Mouse (Mus musculus): ENCODE results near the gene Rps6kl1. TPM values are rescaled to one million over a fixed set of nuclear protein-coding genes. Genes with fewer than 3 reads are reported as not detected.
"Not testable (repeated sequence)": the region's sequence is repeated elsewhere in the genome, so short reads cannot be mapped to it uniquely, and the experiment has no call there.

The Rps6kl1 gene
- polyA plus RNA-seq, 2 experiments: 0.39 to 0.43 TPM

DNA sequence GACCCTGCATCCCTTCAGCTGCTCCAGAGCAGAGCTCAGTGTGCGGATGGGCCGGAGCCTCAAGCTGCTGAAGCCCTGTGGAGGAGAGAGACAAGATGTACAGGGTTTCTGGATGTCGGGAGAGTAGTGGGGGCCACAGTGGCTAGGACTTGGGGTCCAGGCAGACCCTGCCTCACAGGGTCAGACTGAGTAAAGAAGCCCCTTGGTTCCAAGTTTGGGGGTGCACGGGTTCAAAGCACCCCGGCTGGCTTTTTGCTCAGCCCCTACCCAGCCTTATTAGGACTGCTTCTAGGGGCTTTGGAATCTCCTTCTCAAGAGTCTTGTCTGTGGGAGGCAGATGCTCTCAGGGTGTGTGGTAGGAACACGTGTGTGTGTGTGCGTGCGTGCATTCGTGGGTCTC is 4.2 kb downstream of the Rps6kl1 start:
- no peak overlapping the region for H3K9ac ChIP-seq (ENCODE audit: low read depth, low read length, severe bottlenecking)
- TF ChIP-seq POLR2A (IDR thresholded peaks at IDR 0.05; ENCODE audit: borderline replicate concordance, extremely low read depth, insufficient read depth, insufficient read length): no peak
- H3K27ac ChIP-seq (replicated peaks; ENCODE audit: low read depth, low read length): no peak overlapping the region
- H3K4me1 ChIP-seq (ENCODE audit: control insufficient read depth, insufficient read depth, low read length): no peaks in the 10 kb centered on the region
- no peak overlapping the region for H3K4me3 ChIP-seq (replicated peaks; ENCODE audit: low read length)
- no peak overlapping the region for H3K4me2 ChIP-seq (replicated peaks; ENCODE audit: low read depth, low read length, severe bottlenecking)
- 81% methylated on average over 9 of the region's 9 CpGs for WGBS
- ATAC-seq (ENCODE audit: low FRiP score, low read depth): no peak
- H3K27me3 ChIP-seq (ENCODE audit: control insufficient read depth, insufficient read depth, low read length): peaks cover 16% of the 10 kb centered on the region; the same call in 1 of the 2 replicates
- H3K36me3 ChIP-seq (ENCODE audit: control insufficient read depth, insufficient read depth, low read length): no peaks in the 10 kb centered on the region
- no peaks in the 10 kb centered on the region for H3K9me3 ChIP-seq (ENCODE audit: control insufficient read depth, low read length)
- DNase-seq (ENCODE audit: low spot score): no peak

DNA sequence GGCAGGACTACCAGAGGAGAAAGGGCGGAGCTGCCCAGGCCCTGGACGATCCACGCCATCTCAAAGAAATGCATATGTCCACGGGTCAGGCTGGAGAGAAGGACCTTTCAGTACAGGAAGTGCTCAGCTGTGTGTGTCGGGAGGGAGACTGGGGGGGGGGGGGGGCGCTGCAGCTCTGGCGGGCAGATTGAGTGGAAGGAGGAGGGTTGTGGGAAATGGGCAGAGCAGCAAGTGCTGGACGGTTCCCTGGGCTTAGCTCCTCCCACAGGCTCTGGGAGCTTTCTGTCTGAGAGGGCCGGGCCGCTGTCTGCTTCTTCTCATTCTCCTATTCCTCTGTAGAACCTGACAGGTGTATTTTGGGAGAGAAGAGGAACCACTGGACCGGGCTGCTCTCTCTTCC is 4.7 kb downstream of the Rps6kl1 start:
- 34% methylated on average over 8 of the region's 11 CpGs for WGBS
- no peak for ATAC-seq (ENCODE audit: low FRiP score, low read depth)
- Histone ChIP-seq H3K9ac (ENCODE audit: low read depth, low read length, severe bottlenecking) (no peak overlapping the region), H3K27me3 (ENCODE audit: control insufficient read depth, insufficient read depth, low read length) (peaks cover 12% of the 10 kb centered on the region; the same call in 1 of the 2 replicates), H3K4me3 (replicated peaks; ENCODE audit: low read length) (no peak overlapping the region), H3K36me3 (ENCODE audit: control insufficient read depth, insufficient read depth, low read length) (no peaks in the 10 kb centered on the region), H3K27ac (replicated peaks; ENCODE audit: low read depth, low read length) (no peak overlapping the region), H3K4me2 (replicated peaks; ENCODE audit: low read depth, low read length, severe bottlenecking) (no peak overlapping the region), H3K4me1 (ENCODE audit: control insufficient read depth, insufficient read depth, low read length) (no peaks in the 10 kb centered on the region), H3K9me3 (ENCODE audit: control insufficient read depth, low read length) (no peaks in the 10 kb centered on the region)
- no peak for DNase-seq (ENCODE audit: low spot score)
- TF ChIP-seq POLR2A (IDR thresholded peaks at IDR 0.05; ENCODE audit: borderline replicate concordance, extremely low read depth, insufficient read depth, insufficient read length): no peak

DNA sequence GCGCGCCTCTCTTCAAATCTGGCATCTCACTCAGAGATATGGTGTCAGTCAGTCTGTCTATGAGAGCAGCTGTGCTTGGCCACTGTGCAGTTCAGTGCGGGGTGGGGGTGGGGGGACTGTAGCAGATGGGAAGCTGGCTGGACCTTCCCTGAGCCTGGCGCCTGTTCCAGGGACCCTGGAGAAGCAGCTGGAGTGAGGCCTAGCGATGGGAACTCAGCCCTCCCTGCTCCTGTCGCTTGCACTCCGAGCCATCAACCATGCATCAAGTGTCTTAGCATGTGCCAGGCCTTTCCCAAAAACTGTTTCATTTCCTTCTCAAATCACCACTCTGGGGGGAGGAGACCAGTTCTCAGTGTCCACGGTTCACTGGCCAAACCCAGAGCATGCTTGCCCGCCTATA is 5.4 kb downstream of the Rps6kl1 start:
- Histone ChIP-seq H3K27ac (replicated peaks; ENCODE audit: low read depth, low read length) (no peak overlapping the region; the same call in 1 of the 2 replicates), H3K36me3 (ENCODE audit: control insufficient read depth, insufficient read depth, low read length) (no peaks in the 10 kb centered on the region), H3K9me3 (ENCODE audit: control insufficient read depth, low read length) (no peaks in the 10 kb centered on the region), H3K4me2 (replicated peaks; ENCODE audit: low read depth, low read length, severe bottlenecking) (no peak overlapping the region), H3K4me1 (ENCODE audit: control insufficient read depth, insufficient read depth, low read length) (no peaks in the 10 kb centered on the region), H3K27me3 (ENCODE audit: control insufficient read depth, insufficient read depth, low read length) (peaks cover 5% of the 10 kb centered on the region; the same call in 1 of the 2 replicates), H3K9ac (ENCODE audit: low read depth, low read length, severe bottlenecking) (no peak overlapping the region), H3K4me3 (replicated peaks; ENCODE audit: low read length) (no peak overlapping the region)
- no peak for TF ChIP-seq POLR2A (IDR thresholded peaks at IDR 0.05; ENCODE audit: borderline replicate concordance, extremely low read depth, insufficient read depth, insufficient read length)
- WGBS: 62% methylated on average over 9 of the region's 9 CpGs
- peak; percentile 81 for ATAC-seq (ENCODE audit: low FRiP score, low read depth)
- DNase-seq (ENCODE audit: low spot score): peak; percentile 64

DNA sequence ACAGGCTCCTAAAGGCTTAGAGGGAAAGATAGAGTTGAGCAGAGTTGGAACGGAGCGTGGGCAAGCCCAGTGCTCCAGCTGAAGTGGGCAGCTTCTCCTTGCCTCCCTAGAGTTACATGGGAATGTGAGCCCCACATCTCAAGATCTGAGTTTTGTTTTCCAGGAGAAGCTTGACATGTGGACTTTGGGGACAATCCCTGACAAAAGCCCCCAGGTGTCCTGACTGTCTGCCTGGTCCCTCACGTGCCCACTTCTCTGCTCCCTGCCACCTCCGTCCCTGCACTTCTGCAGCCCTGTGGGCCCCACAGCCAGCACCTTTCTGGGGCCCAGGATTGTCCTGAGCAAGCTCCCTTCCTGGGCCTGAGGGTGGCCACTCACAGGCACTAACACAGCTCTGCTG is 6.2 kb downstream of the Rps6kl1 start:
- H3K27me3 ChIP-seq (ENCODE audit: control insufficient read depth, insufficient read depth, low read length): no peaks in the 10 kb centered on the region
- H3K4me1 ChIP-seq (ENCODE audit: control insufficient read depth, insufficient read depth, low read length): no peaks in the 10 kb centered on the region
- H3K4me2 ChIP-seq (replicated peaks; ENCODE audit: low read depth, low read length, severe bottlenecking): no peak overlapping the region
- no peak overlapping the region for H3K9ac ChIP-seq (ENCODE audit: low read depth, low read length, severe bottlenecking)
- DNase-seq (ENCODE audit: low spot score) (no peak), ATAC-seq (ENCODE audit: low FRiP score, low read depth) (no peak)
- no peaks in the 10 kb centered on the region for H3K36me3 ChIP-seq (ENCODE audit: control insufficient read depth, insufficient read depth, low read length)
- no peak overlapping the region for H3K4me3 ChIP-seq (replicated peaks; ENCODE audit: low read length)
- H3K27ac ChIP-seq (replicated peaks; ENCODE audit: low read depth, low read length): no peak overlapping the region
- WGBS: 88% methylated on average over 4 of the region's 4 CpGs
- TF ChIP-seq POLR2A (IDR thresholded peaks at IDR 0.05; ENCODE audit: borderline replicate concordance, extremely low read depth, insufficient read depth, insufficient read length): no peak
- no peaks in the 10 kb centered on the region for H3K9me3 ChIP-seq (ENCODE audit: control insufficient read depth, low read length)

GRCm38 (mm10) chr12:85144276-85144675 is 6.8 kb downstream of the Rps6kl1 start:
- H3K36me3 ChIP-seq (ENCODE audit: control insufficient read depth, insufficient read depth, low read length); ATAC-seq (ENCODE audit: low FRiP score, low read depth); H3K9me3 ChIP-seq (ENCODE audit: control insufficient read depth, low read length); H3K9ac ChIP-seq (ENCODE audit: low read depth, low read length, severe bottlenecking); H3K4me2 ChIP-seq (replicated peaks; ENCODE audit: low read depth, low read length, severe bottlenecking); H3K27me3 ChIP-seq (ENCODE audit: control insufficient read depth, insufficient read depth, low read length); H3K27ac ChIP-seq (replicated peaks; ENCODE audit: low read depth, low read length); H3K4me3 ChIP-seq (replicated peaks; ENCODE audit: low read length); DNase-seq (ENCODE audit: low spot score); H3K4me1 ChIP-seq (ENCODE audit: control insufficient read depth, insufficient read depth, low read length): not testable (repeated sequence)
- 56% methylated on average over 2 of the region's 2 CpGs for WGBS

DNA sequence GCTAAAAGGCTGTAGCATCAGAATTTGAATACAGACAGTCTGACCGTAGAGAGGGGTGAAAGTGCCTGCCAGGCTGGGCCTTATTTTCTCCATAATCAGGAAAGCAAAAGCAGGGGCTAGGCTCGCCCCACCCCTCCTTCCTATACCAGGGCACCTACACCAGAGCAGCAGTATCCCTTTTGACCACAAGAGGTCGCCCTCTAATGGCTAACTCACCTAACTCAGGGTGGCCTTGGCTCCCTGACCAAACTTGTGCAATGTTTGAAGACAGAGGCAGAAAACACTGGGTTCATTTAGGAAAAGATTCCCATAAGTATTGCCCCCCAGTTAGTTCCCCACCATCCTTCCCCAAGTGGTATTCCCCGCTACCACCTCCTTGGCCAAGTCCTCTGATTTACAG is 8.3 kb downstream of the Rps6kl1 start:
- peak; percentile 64; the same call in 1 of the 2 replicates for ATAC-seq (ENCODE audit: low FRiP score, low read depth)

More for the DNA sequence above, 8.3 kb downstream of the Rps6kl1 start:
- H3K4me2 ChIP-seq (replicated peaks; ENCODE audit: low read depth, low read length, severe bottlenecking): no peak overlapping the region
- H3K4me3 ChIP-seq (replicated peaks; ENCODE audit: low read length): no peak overlapping the region
- no peaks in the 10 kb centered on the region for H3K27me3 ChIP-seq (ENCODE audit: control insufficient read depth, insufficient read depth, low read length)
- no peaks in the 10 kb centered on the region for H3K9me3 ChIP-seq (ENCODE audit: control insufficient read depth, low read length)
- H3K36me3 ChIP-seq (ENCODE audit: control insufficient read depth, insufficient read depth, low read length): no peaks in the 10 kb centered on the region
- 15% methylated on average over 4 of the region's 4 CpGs for WGBS
- peak; percentile 86 for DNase-seq (ENCODE audit: low spot score)
- no peak for TF ChIP-seq POLR2A (IDR thresholded peaks at IDR 0.05; ENCODE audit: borderline replicate concordance, extremely low read depth, insufficient read depth, insufficient read length)
- no peak overlapping the region for H3K27ac ChIP-seq (replicated peaks; ENCODE audit: low read depth, low read length)
- no peak overlapping the region for H3K9ac ChIP-seq (ENCODE audit: low read depth, low read length, severe bottlenecking)
- no peaks in the 10 kb centered on the region for H3K4me1 ChIP-seq (ENCODE audit: control insufficient read depth, insufficient read depth, low read length)
